Mouse (Mus musculus): Measurements from ENCODE around the gene Borcs5. TPM values are rescaled to one million over a fixed set of nuclear protein-coding genes. Genes with fewer than 3 reads are reported as not detected.

Gene Borcs5
- polyA plus RNA-seq, 1 experiment: 8.8 TPM

- H3K4me3 ChIP-seq: no peak overlapping the region
- TF ChIP-seq TCF3 (IDR thresholded peaks at IDR 0.05; ENCODE audit: insufficient read length, low read depth): no peak
- TF ChIP-seq POLR2A (IDR thresholded peaks at IDR 0.05; ENCODE audit: insufficient read length, low read depth): no peak
- no peak for TF ChIP-seq CEBPB (IDR thresholded peaks at IDR 0.05; ENCODE audit: insufficient read depth, poor library complexity, severe bottlenecking)
- no peak for TF ChIP-seq SRF (IDR thresholded peaks at IDR 0.05; ENCODE audit: control insufficient read depth, insufficient read length, low read depth)
- no peak for TF ChIP-seq MYOD1 (IDR thresholded peaks at IDR 0.05; ENCODE audit: control insufficient read depth in 1 of 3, insufficient read length in 2 of 3, low read depth in 2 of 3)
- TF ChIP-seq MAX (IDR thresholded peaks at IDR 0.05; ENCODE audit: low read depth): no peak
- peaks cover 11% of the 10 kb centered on the region for H3K36me3 ChIP-seq (ENCODE audit: control insufficient read depth, insufficient read depth)
- H3K27me3 ChIP-seq (ENCODE audit: control insufficient read depth, insufficient read depth, insufficient read length): no peaks in the 10 kb centered on the region
- no peak overlapping the region for H3ac ChIP-seq (ENCODE audit: control insufficient read depth, insufficient read length)
- no peak overlapping the region for H3K4me2 ChIP-seq (ENCODE audit: low read depth)
- H3K79me2 ChIP-seq (ENCODE audit: control insufficient read depth, insufficient read depth): no peaks in the 10 kb centered on the region
Observed at GRCm38 (mm10) chr6:134717886-134718667, 78.8 kb downstream of the Borcs5 start.

DNA sequence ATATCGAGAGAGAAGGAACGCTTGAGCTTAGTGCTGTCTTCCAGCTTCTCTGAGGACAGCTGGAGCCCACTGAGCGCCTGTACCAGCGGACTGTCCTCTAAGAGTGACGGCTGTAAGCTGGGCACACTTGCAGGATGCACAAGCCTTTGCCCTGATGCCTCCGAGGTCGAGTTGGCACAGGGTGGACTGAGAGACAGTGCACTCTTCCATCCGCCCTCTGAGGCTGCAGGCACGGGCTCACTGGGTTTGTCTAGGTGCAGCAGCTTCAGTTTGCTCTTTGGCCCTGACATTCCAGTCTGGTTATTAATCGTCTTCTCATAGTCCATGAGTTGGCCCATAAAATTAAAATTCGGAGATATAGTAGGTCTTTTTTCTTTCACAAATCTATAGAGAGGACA, 79.4 kb downstream of the Borcs5 start:
- H3K36me3 ChIP-seq (ENCODE audit: control insufficient read depth, insufficient read depth): peaks cover 11% of the 10 kb centered on the region
- H3K4me2 ChIP-seq (ENCODE audit: low read depth): no peak overlapping the region
- no peak overlapping the region for H3ac ChIP-seq (ENCODE audit: control insufficient read depth, insufficient read length)
- H3K79me2 ChIP-seq (ENCODE audit: control insufficient read depth, insufficient read depth): no peaks in the 10 kb centered on the region
- H3K27me3 ChIP-seq (ENCODE audit: control insufficient read depth, insufficient read depth, insufficient read length): no peaks in the 10 kb centered on the region
- no peak for TF ChIP-seq POLR2AphosphoS2 (IDR thresholded peaks at IDR 0.05; ENCODE audit: insufficient read length, low read depth)
- no peak for TF ChIP-seq POLR2A (IDR thresholded peaks at IDR 0.05; ENCODE audit: insufficient read length, low read depth)
- no peak for TF ChIP-seq MAX (IDR thresholded peaks at IDR 0.05; ENCODE audit: low read depth)
- TF ChIP-seq SRF (IDR thresholded peaks at IDR 0.05; ENCODE audit: control insufficient read depth, insufficient read length, low read depth): no peak
- TF ChIP-seq USF1 (IDR thresholded peaks at IDR 0.05; ENCODE audit: low read depth): no peak
- TF ChIP-seq MYOG (IDR thresholded peaks at IDR 0.05; ENCODE audit: control insufficient read depth in 1 of 3, insufficient read depth in 1 of 3, insufficient read length in 2 of 3, low read depth in 2 of 3): no peak
- no peak for TF ChIP-seq TCF12 (IDR thresholded peaks at IDR 0.05; ENCODE audit: insufficient read depth, poor library complexity, severe bottlenecking)
- TF ChIP-seq E2F4 (IDR thresholded peaks at IDR 0.05; ENCODE audit: insufficient read depth): no peak
- H3K4me3 ChIP-seq: no peak overlapping the region

DNA sequence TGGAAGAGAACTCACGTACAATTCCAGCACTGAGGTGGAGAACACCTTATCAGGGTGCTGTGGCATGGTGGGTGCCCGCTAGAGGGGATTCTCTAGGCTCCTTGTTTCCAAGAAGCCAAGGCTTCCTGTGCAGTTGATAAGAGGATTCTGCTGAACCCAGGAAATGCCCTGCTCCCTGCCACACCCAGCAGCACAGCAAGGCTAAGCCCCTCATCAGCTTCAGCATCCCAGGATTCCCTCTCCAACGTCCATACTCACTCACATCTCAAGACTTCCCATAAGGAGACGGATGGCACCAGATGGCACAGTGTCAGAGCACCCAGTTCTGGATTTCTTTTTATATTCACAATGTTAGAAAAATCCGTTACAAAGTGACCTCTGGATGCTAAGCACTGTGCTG, 79.8 kb downstream of the Borcs5 start:
- peaks cover 15% of the 10 kb centered on the region for H3K36me3 ChIP-seq (ENCODE audit: control insufficient read depth, insufficient read depth)

DNA sequence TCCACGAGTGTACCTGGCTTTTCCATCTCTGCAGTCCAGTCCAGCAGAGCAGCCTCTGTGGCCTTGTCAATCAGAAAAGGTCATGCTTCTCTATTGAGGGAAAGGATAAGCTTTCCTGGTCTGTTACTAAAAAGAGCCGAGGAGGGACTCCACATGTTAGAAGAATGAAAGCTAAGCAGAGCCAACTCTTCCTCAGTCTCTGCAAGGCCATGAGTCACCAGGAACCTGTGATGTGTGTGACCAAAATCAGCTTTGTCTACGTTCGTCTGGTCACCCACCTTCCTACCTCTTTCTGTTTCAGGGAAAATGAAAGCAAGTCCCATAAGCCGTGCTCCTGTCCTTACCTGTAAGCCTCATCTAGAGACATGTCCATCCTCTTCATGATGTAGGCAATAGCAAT, 80.8 kb downstream of the Borcs5 start:
- TF ChIP-seq E2F4 (IDR thresholded peaks at IDR 0.05; ENCODE audit: insufficient read depth) (no peak), TCF3 (IDR thresholded peaks at IDR 0.05; ENCODE audit: insufficient read length, low read depth) (no peak)
- no peak overlapping the region for H3K4me2 ChIP-seq (ENCODE audit: low read depth)
- no peaks in the 10 kb centered on the region for H3K27me3 ChIP-seq (ENCODE audit: control insufficient read depth, insufficient read depth, insufficient read length)
- H3K36me3 ChIP-seq (ENCODE audit: control insufficient read depth, insufficient read depth): peaks cover 19% of the 10 kb centered on the region
- H3K79me2 ChIP-seq (ENCODE audit: control insufficient read depth, insufficient read depth): no peaks in the 10 kb centered on the region
- no peak overlapping the region for H3K4me3 ChIP-seq
- no peak overlapping the region for H3ac ChIP-seq (ENCODE audit: control insufficient read depth, insufficient read length)

More for the DNA sequence above, 79.8 kb downstream of the Borcs5 start:
- Histone ChIP-seq H3ac (ENCODE audit: control insufficient read depth, insufficient read length) (no peak overlapping the region), H3K4me3 (no peak overlapping the region), H3K79me2 (ENCODE audit: control insufficient read depth, insufficient read depth) (no peaks in the 10 kb centered on the region), H3K27me3 (ENCODE audit: control insufficient read depth, insufficient read depth, insufficient read length) (no peaks in the 10 kb centered on the region), H3K4me2 (ENCODE audit: low read depth) (no peak overlapping the region)
- no peak for TF ChIP-seq MAX (IDR thresholded peaks at IDR 0.05; ENCODE audit: low read depth)
- TF ChIP-seq REST (IDR thresholded peaks at IDR 0.05; ENCODE audit: insufficient read depth, insufficient read length): no peak
- no peak for TF ChIP-seq E2F4 (IDR thresholded peaks at IDR 0.05; ENCODE audit: insufficient read depth)
- TF ChIP-seq POLR2A (IDR thresholded peaks at IDR 0.05; ENCODE audit: insufficient read length, low read depth): no peak
- TF ChIP-seq TCF12 (IDR thresholded peaks at IDR 0.05; ENCODE audit: insufficient read depth, poor library complexity, severe bottlenecking): no peak
- no peak for TF ChIP-seq CEBPB (IDR thresholded peaks at IDR 0.05; ENCODE audit: insufficient read depth, poor library complexity, severe bottlenecking)
- TF ChIP-seq POLR2AphosphoS2 (IDR thresholded peaks at IDR 0.05; ENCODE audit: insufficient read length, low read depth): no peak
- no peak for TF ChIP-seq SRF (IDR thresholded peaks at IDR 0.05; ENCODE audit: control insufficient read depth, insufficient read length, low read depth)
- TF ChIP-seq MYOD1 (IDR thresholded peaks at IDR 0.05; ENCODE audit: control insufficient read depth in 1 of 3, insufficient read length in 2 of 3, low read depth in 2 of 3): no peak
- TF ChIP-seq TCF3 (IDR thresholded peaks at IDR 0.05; ENCODE audit: insufficient read length, low read depth): no peak
- no peak for TF ChIP-seq USF1 (IDR thresholded peaks at IDR 0.05; ENCODE audit: low read depth)
- no peak for TF ChIP-seq MYOG (IDR thresholded peaks at IDR 0.05; ENCODE audit: control insufficient read depth in 1 of 3, insufficient read depth in 1 of 3, insufficient read length in 2 of 3, low read depth in 2 of 3)

DNA sequence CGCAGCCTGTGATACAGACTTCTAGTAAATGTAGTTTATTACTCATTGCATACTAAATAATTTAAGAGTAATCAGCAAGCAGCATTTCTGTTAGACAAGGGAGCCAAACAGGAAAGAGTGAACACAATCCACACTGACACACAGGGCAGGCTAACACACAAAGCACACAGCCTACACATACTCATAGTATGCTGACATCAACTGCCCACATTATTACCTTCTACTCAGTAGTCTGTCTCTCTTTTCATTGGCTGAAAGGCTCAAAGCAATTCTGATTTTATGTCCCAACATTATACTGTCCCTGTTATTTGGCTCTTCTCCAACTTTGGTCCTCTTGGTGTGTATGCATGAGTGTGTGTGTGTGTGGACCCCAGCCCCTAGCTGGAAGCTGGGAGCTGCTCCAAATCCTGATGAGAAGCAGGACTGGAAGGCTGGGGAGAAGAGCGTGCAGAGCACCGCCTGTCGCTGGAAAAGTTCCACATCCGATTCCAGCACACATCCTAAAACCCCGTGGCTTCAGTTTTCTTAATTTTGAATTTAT, 82.5 kb downstream of the Borcs5 start:
- peaks cover 16% of the 10 kb centered on the region for H3K36me3 ChIP-seq (ENCODE audit: control insufficient read depth, insufficient read depth)

More for the DNA sequence above, 82.5 kb downstream of the Borcs5 start:
- H3K27me3 ChIP-seq (ENCODE audit: control insufficient read depth, insufficient read depth, insufficient read length): no peaks in the 10 kb centered on the region
- H3K4me2 ChIP-seq (ENCODE audit: low read depth): no peak overlapping the region
- H3K4me3 ChIP-seq: no peak overlapping the region
- TF ChIP-seq POLR2A (IDR thresholded peaks at IDR 0.05; ENCODE audit: insufficient read length, low read depth): no peak
- TF ChIP-seq TCF12 (IDR thresholded peaks at IDR 0.05; ENCODE audit: insufficient read depth, poor library complexity, severe bottlenecking): no peak
- TF ChIP-seq CEBPB (IDR thresholded peaks at IDR 0.05; ENCODE audit: insufficient read depth, poor library complexity, severe bottlenecking): no peak
- no peak overlapping the region for H3ac ChIP-seq (ENCODE audit: control insufficient read depth, insufficient read length)
- no peaks in the 10 kb centered on the region for H3K79me2 ChIP-seq (ENCODE audit: control insufficient read depth, insufficient read depth)

Measured in myocyte (in vitro differentiated cells).